Mouse (Mus musculus) ovary, adult 18-20 months (tissue): ENCODE measurements around the gene Smg6.

ENCODE experiments used
- DNase-seq: peaks from one replicate; pipeline ENCODE4 v3.0.0; 2022; ENCODE audit warnings: low spot score, mixed read lengths

Smg6 gene

DNA sequence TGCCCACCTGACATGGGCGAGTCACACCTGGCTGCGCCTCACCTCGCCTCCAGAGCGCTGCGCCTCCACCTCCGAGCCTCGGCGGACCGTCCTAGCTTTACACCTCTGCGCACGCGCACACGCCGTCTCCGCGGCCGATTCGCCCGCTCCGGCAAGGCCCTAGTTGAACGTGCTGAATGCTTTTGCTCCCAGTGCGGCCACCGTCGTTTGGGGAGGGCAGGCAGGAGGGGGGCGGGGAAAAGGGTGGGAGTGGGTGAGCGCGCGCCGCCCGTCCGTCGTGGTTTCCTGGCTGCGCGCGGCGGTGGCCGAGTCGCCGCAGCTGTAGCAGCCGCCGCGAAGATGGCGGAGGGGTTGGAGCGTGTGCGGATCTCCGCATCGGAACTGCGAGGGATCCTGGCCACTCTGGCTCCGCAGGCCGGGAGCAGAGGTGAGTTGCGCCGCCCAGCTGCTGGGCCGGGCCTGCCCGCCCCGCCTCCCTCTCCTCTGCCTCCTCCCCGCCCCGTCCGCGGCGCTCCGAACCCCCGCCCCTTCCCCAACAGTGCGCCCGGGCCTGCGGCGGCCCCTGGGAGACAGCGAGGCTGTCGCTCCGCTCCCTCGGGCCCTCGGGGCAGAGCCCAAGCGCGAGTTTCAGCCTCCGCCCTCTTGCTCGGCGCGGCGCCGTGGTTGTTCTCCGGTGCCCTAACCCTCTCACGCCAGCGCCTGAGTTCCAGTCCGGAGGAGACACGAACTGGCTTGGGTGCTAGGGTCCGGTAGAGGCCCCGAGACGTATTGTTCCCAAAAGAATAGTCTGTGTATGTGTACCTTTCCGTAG is at the start of gene Smg6, which contains the start of gene Srr:
Smg6 (plus strand) TSS at position 247 of the 811 bp plus-strand sequence.
Srr (minus strand) TSS at position 372 of the 811 bp plus-strand sequence.
- DNase-seq: peak; percentile 91

DNA sequence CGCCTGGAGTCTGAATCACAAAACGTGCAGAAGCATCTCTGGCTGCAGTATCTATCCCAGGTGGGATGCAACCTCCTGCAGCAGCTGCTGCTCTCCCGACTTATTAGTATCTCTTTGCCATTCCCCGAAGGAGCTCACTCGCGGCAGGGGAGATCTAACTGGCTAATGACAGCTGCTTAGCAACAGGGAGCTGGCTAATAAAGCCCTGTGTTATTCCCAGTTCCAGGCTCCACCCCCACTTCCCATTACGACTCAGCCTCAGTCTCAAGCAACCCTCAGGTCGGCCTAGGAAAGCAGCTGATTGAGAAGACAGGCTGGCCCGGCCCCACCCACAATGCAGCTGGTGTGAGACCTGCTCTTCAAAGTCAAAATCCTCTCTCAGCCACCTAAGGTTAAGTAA is 48.8 kb upstream of the Smg6 start:
- DNase-seq: no peak

GRCm38 (mm10) chr11:74880999-74881398 is 44.6 kb upstream of the Smg6 start:
- DNase-seq: no peak

GRCm38 (mm10) chr11:74881979-74882378 is 43.6 kb upstream of the Smg6 start:
- no peak for DNase-seq

GRCm38 (mm10) chr11:74883098-74883497 is 42.5 kb upstream of the Smg6 start:
- DNase-seq: no peak

- DNase-seq: no peak
Measured at GRCm38 (mm10) chr11:74894619-74895018, 31.0 kb upstream of the Smg6 start.

- peak; percentile 73 for DNase-seq
Measured at GRCm38 (mm10) chr11:74895980-74896900, 29.4 kb upstream of the Smg6 start.

DNA sequence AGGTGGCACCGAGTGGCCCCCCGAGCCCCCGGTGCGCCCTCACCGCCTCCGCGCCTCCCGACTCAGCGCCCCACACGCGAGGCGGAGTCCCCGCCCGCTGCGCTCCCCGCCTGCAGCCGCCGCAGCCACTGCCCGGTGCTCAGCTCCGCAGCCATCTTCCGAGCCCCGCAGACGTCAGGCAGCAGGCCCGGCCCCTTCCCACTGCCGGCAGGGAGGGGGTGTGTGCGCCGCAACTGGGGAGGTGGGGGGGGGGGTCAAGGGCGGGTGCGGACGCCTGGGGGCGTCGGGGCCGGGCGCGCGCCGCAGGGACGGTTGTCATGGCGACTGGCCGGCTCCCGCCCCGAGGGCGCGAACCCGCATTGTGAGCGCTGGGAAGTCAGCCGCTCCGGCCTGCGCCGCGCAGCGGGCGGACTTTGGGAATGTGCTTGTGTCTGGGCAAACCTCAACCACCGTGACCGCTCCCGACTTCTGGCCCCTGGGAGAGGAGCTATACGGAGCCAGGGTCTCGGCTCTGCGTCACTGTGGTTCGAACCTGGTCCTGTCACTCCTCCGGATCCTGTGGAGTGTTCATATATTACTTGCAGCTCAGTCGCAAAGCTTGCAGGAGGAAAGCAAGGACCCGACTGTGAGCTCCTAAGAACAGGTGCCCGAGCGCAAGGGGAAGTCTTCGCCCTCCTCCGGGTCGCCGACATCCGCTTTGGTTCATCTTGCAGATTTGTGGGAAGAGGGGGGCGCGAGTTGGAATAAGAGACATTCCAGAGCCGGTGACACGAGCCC is 28.5 kb upstream of the Smg6 start, which contains the start of gene Sgsm2:
Sgsm2 (minus strand) TSS at position 160 of the 777 bp plus-strand sequence.
- DNase-seq: peak; percentile 66

DNA sequence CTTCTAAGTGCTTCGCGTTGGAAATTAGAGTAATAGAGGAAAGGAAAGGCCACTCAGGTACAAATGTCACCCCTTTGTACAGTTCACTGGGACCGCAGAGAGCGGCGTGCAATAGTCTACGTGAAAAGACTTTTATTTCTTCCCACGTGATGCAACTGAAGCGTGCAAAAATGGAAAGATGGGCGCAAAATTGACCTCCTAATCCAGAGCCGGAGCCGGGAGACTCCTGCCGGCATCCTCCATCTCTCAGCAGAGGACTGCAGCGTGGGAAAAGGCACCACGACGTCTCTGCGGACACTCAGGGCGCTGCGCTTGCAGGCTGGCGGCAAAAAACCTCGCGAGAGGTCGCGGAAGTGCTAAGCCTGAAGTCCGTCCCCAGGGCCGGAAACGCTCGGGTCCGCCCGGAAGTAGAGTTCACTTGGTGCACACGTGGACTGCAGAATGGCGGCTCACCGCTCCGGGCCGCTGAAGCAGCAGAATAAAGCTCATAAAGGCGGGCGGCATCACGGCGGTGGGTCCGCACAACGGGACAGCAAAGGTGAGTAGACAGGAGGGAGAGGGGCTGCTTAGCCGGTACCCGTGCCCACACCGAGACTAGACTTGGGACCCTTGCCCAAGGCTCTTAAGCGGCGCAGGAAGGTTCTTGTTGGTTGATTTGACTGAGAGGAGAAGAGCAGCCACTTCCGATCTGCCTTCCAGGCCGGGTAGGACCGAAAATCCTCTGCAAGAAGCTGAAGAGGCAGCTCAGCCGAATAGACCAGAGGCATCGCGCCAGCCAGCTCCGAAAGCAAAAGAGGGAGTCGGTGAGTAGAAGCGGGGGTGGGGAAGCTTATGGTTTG is 27.7 kb upstream of the Smg6 start, which contains the start of gene Tsr1:
Tsr1 (plus strand) TSS at position 394 of the 839 bp plus-strand sequence.
- peak; percentile 87 for DNase-seq

DNA sequence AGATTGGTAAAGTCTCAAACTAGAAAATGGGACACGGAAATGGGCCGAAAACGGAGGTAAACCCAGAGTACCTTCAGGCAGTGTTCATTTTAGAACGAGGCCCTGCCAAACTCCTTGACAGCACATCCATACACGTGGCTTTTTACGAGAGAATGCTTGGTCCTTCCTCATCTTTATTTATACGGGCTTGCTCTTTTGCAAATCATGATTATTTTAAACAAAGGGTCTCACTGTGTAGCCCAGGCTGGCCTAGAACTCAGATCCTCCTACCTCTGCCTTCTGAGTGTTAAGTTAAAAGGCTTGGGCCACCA is 27.2 kb upstream of the Smg6 start:
- DNase-seq: no peak

GRCm38 (mm10) chr11:74901555-74901954 is 24.1 kb upstream of the Smg6 start:
- DNase-seq: no peak

- DNase-seq: no peak
Measured at GRCm38 (mm10) chr11:74902416-74902815, 23.2 kb upstream of the Smg6 start.

DNA sequence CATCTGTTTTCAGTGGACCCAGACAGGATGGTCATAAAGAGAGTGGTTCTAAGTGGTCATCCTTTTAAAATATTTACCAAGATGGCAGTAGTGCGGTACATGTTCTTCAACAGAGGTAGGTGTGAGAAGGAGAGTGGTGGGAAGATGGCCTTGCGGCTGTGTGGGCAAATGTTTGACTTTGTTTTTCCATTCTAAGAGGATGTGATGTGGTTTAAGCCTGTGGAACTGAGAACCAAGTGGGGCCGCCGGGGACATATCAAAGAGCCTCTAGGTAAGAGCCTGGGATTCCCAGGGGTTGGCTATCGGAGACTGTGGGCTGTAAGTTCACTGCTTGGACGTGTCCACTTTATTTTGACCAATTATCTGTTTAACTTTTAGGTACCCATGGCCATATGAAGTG is 17.8 kb upstream of the Smg6 start:
- DNase-seq: no peak

DNA sequence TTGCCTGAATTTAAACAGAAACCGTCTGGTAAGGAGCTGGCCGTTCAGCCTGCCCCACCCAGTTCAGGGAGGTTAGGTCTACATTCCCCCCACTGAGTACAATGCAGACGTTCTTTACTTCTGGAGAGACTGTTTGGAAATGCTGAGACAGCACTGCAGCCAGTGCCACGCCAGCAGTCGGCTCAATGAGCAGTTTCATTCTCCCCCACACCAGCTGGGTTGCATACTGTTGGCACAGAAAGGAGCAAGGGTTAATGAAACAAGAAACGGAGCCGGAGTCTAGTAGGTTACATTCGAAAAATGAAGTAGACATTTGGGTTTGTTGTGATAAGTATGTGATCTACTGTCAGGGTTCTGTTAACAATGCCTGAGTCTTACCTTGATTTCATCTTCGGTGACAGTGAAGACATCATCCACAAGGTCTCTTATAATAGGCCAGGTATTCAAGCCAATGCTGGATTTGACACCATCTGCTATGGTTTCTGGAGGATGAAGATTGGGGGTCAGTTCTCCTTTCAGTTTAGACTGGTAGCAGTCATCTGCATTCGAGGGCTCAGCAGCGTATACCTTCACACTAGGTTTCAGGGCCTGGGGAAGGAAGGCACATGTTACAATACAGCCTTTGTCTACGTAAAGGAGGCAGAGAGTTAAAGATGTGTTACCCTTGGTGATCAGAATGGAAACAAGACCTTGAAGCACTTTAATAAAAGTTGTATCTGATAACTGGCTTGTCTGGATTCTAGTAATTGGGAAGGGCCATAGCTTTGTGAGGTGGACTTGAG is 16.8 kb upstream of the Smg6 start:
- no peak for DNase-seq

DNA sequence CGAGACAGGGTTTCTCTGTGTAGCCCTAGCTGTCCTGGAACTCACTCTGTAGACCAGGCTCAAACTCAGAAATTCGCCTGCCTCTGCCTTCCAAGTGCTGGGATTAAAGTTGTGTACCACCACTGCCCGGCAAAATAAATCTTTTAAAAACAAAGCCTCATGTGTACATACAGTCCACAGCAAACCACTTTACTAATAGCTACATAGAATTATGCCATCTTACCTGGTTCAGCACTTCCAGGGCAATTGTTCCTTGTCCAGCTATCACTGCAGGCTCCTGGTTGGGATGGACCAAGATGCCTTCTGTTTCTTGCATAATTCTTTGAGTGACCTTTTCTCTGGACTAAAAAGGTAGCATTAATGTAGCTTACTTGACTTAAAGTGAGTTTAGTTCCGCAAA is 15.6 kb upstream of the Smg6 start:
- DNase-seq: no peak

DNA sequence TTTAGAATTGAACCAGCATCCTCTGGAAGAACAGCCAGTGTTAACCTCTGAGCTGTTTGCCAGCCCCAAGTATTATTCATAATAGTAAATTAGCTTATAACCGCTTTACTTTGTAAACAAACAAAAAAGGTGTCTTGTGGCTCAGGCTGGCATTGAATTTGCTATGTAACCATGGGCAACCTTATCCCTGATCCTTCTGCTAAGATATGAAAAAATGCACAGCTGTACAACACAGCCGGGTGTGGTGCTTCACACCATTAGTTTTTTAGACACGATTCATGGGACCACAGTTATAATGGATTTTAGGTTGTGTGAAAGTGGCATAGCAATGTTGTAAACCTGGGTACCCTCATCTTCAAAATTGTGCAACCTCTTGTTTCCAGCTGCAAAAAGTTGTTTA is 13.1 kb upstream of the Smg6 start:
- no peak for DNase-seq

DNA sequence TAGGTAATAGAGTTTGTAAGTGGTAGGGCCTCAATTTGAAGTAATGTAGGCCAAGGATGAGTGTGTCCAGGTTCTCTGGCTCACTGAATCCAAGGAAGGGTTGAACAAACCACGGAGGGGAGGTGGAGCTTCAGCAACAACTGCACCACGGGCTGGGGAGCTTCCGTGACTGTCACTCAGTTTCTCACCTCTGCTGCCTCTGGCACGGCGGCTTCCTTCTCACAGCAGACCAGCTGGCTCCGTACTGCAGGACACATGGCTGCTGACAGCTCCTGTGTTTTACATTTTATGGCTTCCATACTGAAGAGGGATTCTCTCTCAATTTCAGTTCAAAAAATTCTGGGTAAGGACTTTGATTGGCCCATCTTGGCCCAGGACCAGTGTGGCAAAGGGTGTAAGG is 6.4 kb upstream of the Smg6 start:
- no peak for DNase-seq

DNA sequence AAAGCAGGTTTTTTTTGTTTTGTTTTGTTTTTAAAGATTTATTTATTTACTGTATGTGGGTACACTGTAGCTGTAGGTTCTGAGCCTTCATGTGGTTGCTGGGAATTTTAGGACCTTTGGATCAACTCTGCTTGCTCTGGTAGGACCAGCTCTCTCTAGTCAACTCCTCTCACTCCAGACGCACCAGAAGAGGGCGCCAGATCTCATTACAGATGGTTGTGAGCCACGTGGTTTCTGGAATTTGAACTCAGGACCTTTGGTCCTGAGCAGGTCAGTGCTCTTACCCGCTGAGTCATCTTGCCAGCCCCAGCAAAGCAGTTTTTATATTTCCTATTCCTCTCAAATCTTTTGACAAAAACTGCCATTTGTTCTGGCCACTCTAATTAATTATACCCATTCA is 1.5 kb upstream of the Smg6 start:
- no peak for DNase-seq

- no peak for DNase-seq
Measured at GRCm38 (mm10) chr11:74926388-74927005, 874 bp downstream of the Smg6 start.

- DNase-seq: no peak
Measured at GRCm38 (mm10) chr11:74927236-74927725, 1.7 kb downstream of the Smg6 start.
